Mouse (Mus musculus): ENCODE results near the gene Gm42372.

Gene Gm42372

DNA sequence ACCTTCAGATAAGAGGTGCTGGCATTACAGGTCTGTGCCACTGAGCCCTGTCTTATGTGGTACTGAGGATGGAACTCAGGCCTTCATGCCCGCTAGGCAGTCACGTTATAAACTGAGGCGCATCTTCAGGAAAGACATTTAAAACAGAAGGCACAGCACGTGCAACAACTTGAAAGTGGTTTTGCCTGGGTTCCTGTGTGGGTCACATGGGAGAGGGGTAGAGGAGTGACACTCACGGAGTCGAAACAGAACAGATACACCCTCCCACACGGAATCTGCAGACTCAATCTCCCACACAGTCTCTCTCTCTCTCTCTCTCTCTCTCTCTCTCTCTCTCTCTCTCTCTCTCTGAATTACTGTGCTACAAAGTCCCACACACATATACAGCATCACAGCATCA lies 47.4 kb downstream of the Gm42372 start:
- in situ Hi-C loops (cut with MboI, MseI) = no loop called here
